Mouse (Mus musculus): Measurements from ENCODE around the gene Nckap5.
A peak's percentile ranks its signal among the peaks of the same experiment; 100 is the strongest.

The Nckap5 gene

GRCm38 (mm10) chr1:126469818-126470544, 360.6 kb downstream of the Nckap5 start:
- DNase-seq: no peak

GRCm38 (mm10) chr1:126461527-126462354, 368.9 kb downstream of the Nckap5 start:
- no peak for DNase-seq

GRCm38 (mm10) chr1:126457739-126458138, 372.9 kb downstream of the Nckap5 start:
- no peak for DNase-seq

GRCm38 (mm10) chr1:126454504-126455173, 376.0 kb downstream of the Nckap5 start:
- DNase-seq: no peak

- no peak for DNase-seq
Measured at GRCm38 (mm10) chr1:126451472-126451871, 379.1 kb downstream of the Nckap5 start.

GRCm38 (mm10) chr1:126449424-126449823, 381.2 kb downstream of the Nckap5 start:
- no peak for DNase-seq

- DNase-seq: no peak
Measured at GRCm38 (mm10) chr1:126443890-126444289, 386.7 kb downstream of the Nckap5 start.

- no peak for DNase-seq
Measured at GRCm38 (mm10) chr1:126442723-126443122, 387.9 kb downstream of the Nckap5 start.

GRCm38 (mm10) chr1:126438000-126438572, 392.5 kb downstream of the Nckap5 start:
- no peak for DNase-seq

GRCm38 (mm10) chr1:126436937-126437667, 393.5 kb downstream of the Nckap5 start:
- DNase-seq: no peak

GRCm38 (mm10) chr1:126432285-126432684, 398.3 kb downstream of the Nckap5 start:
- no peak for DNase-seq

GRCm38 (mm10) chr1:126431594-126431993, 399.0 kb downstream of the Nckap5 start:
- peak; percentile 27 to 44 for DNase-seq

- no peak for DNase-seq
Measured at GRCm38 (mm10) chr1:126411426-126411825, 419.2 kb downstream of the Nckap5 start.

GRCm38 (mm10) chr1:126407886-126408285, 422.7 kb downstream of the Nckap5 start:
- peak; percentile 71 to 72 for DNase-seq

GRCm38 (mm10) chr1:126405543-126405942, 425.1 kb downstream of the Nckap5 start:
- DNase-seq: no peak

- DNase-seq: no peak
Measured at GRCm38 (mm10) chr1:126403970-126404369, 426.6 kb downstream of the Nckap5 start.

- DNase-seq: no peak
Measured at GRCm38 (mm10) chr1:126391204-126391603, 439.4 kb downstream of the Nckap5 start.

GRCm38 (mm10) chr1:126377339-126377980, 453.1 kb downstream of the Nckap5 start:
- DNase-seq: no peak

GRCm38 (mm10) chr1:126366736-126367135, 463.9 kb downstream of the Nckap5 start:
- no peak for DNase-seq

GRCm38 (mm10) chr1:126364556-126364955, 466.0 kb downstream of the Nckap5 start:
- DNase-seq: no peak

GRCm38 (mm10) chr1:126360531-126361220, 469.9 kb downstream of the Nckap5 start:
- DNase-seq: no peak

All from kidney, postnatal 4 days (tissue).